Comparison of ENCODE assay signal across 8 mouse cellular contexts in genomic region chr10:127042468-127043115, GRCm38 (mm10). TPM values are rescaled to one million over a fixed set of nuclear protein-coding genes. Genes with fewer than 3 reads are reported as not detected.
DNase-seq lines count a peak whose midpoint lies in the region; ATAC-seq and TF ChIP-seq lines count a peak whose summit lies in the region.

No protein-coding gene starts in this region.

- WGBS in heart, embryonic 11.5 days (ENCODE audit: insufficient replicate concordance): 16% methylated on average over 5 of the region's 5 CpGs
- 18% methylated on average over 5 of the region's 5 CpGs for WGBS in forebrain, embryonic 14.5 days
- 11% methylated on average over 5 of the region's 5 CpGs for WGBS in liver, embryonic 15.5 days (ENCODE audit: insufficient replicate concordance)

- ATAC-seq in heart, embryonic 11.5 days (replicated peaks; ENCODE audit: insufficient number of reproducible peaks, low FRiP score, low TSS enrichment): no peak
- ATAC-seq in forebrain, embryonic 14.5 days: no peak
- no peak for ATAC-seq in liver, embryonic 15.5 days (ENCODE audit: insufficient read depth)

- no peak for DNase-seq in heart, postnatal 10 days
- no peak for DNase-seq in forebrain, embryonic 14.5 days (ENCODE audit: low spot score)
- DNase-seq in urinary bladder, postnatal 14 days (ENCODE audit: low spot score): no peak
- no peak for DNase-seq in urinary bladder, postnatal 36 days (ENCODE audit: low spot score in 2 of 2)
- no peak for DNase-seq in left cerebral cortex, adult 18-20 months (ENCODE audit: low spot score in 2 of 2)

- intact Hi-C loops in heart, postnatal 10 days (cut with DNase I): no loop called here

- H3K79me2 ChIP-seq in C2C12 (ENCODE audit: control insufficient read depth, insufficient read depth): peaks cover 21% of the 10 kb centered on the region

- TF ChIP-seq CTCF in C2C12 (IDR thresholded peaks at IDR 0.05; ENCODE audit: control insufficient read depth, insufficient read depth, insufficient read length): no peak

- H3K27ac ChIP-seq in heart, embryonic 11.5 days (ENCODE audit: low read depth, low read length): no peak overlapping the region
- H3K27ac ChIP-seq in forebrain, embryonic 14.5 days (ENCODE audit: low read depth, low read length): no peak overlapping the region
- H3K27ac ChIP-seq in liver, embryonic 15.5 days (replicated peaks): no peak overlapping the region

- peaks cover 2% of the 10 kb centered on the region for H3K79me3 ChIP-seq in C2C12 (ENCODE audit: low read depth)

- peak overlapping the region; percentile 98 for H3K4me2 ChIP-seq in heart, embryonic 11.5 days
- H3K4me2 ChIP-seq in forebrain, embryonic 14.5 days (ENCODE audit: low read length): peak overlapping the region; percentile 96
- peak overlapping the region; percentile 93 for H3K4me2 ChIP-seq in liver, embryonic 15.5 days

- peaks cover 14% of the 10 kb centered on the region for H3K27me3 ChIP-seq in heart, embryonic 11.5 days (ENCODE audit: control insufficient read depth, insufficient read depth, low read length)
- no peaks in the 10 kb centered on the region for H3K27me3 ChIP-seq in C2C12 (ENCODE audit: control insufficient read depth, insufficient read depth, insufficient read length)
- peaks cover 2% of the 10 kb centered on the region for H3K27me3 ChIP-seq in forebrain, embryonic 14.5 days (replicated peaks; ENCODE audit: control insufficient read depth, insufficient read depth, low read length)
- H3K27me3 ChIP-seq in liver, embryonic 15.5 days: peaks cover 51% of the 10 kb centered on the region

- no peaks in the 10 kb centered on the region for H3K9me3 ChIP-seq in heart, embryonic 11.5 days (replicated peaks; ENCODE audit: control insufficient read depth, low read length)
- no peaks in the 10 kb centered on the region for H3K9me3 ChIP-seq in forebrain, embryonic 14.5 days (replicated peaks; ENCODE audit: control insufficient read depth, low read length)
- H3K9me3 ChIP-seq in liver, embryonic 15.5 days (replicated peaks): no peaks in the 10 kb centered on the region

- H3K36me3 ChIP-seq in heart, embryonic 11.5 days (ENCODE audit: control insufficient read depth, insufficient read depth, low read length): peaks cover 3% of the 10 kb centered on the region; the same call in 1 of the 2 replicates
- peaks cover 27% of the 10 kb centered on the region for H3K36me3 ChIP-seq in C2C12 (ENCODE audit: control insufficient read depth, insufficient read depth)
- peaks cover 9% of the 10 kb centered on the region; the same call in 1 of the 2 replicates for H3K36me3 ChIP-seq in forebrain, embryonic 14.5 days (ENCODE audit: control insufficient read depth, insufficient read depth, low read length)
- H3K36me3 ChIP-seq in liver, embryonic 15.5 days (replicated peaks): 0 out of 2 replicates have a peak, but pooled peaks cover 4% of the 10 kb centered on the region

- H3K4me3 ChIP-seq in heart, embryonic 11.5 days (ENCODE audit: low read depth, low read length): peak overlapping the region; percentile 84
- H3K4me3 ChIP-seq in C2C12 (ENCODE audit: insufficient read depth, poor library complexity, severe bottlenecking): peak overlapping the region; percentile 71
- H3K4me3 ChIP-seq in forebrain, embryonic 14.5 days (ENCODE audit: low read depth, low read length): peak overlapping the region; percentile 70
- H3K4me3 ChIP-seq in liver, embryonic 15.5 days (replicated peaks): peak overlapping the region; percentile 75

- peak overlapping the region; percentile 80 for H3K9ac ChIP-seq in heart, embryonic 11.5 days (ENCODE audit: low read depth, low read length)
- H3K9ac ChIP-seq in forebrain, embryonic 14.5 days (ENCODE audit: low read length): peak overlapping the region; percentile 71
- peak overlapping the region; percentile 54; the same call in 1 of the 2 replicates for H3K9ac ChIP-seq in liver, embryonic 15.5 days

- peak overlapping the region; percentile 40 for H3ac ChIP-seq in C2C12 (ENCODE audit: control insufficient read depth, insufficient read length, low read depth)

- no peaks in the 10 kb centered on the region; the same call in 1 of the 2 replicates for H3K4me1 ChIP-seq in heart, embryonic 11.5 days (ENCODE audit: control insufficient read depth, insufficient read depth, low read length)
- H3K4me1 ChIP-seq in forebrain, embryonic 14.5 days (ENCODE audit: control insufficient read depth, insufficient read depth, low read length): peaks cover 3% of the 10 kb centered on the region; the same call in 1 of the 2 replicates
- peaks cover 24% of the 10 kb centered on the region for H3K4me1 ChIP-seq in liver, embryonic 15.5 days (replicated peaks)

TF ChIP-seq in C2C12, 6 proteins besides CTCF, POLR2A, EP300 and RAD21:
- TF ChIP-seq FOSL1 (IDR thresholded peaks at IDR 0.05; ENCODE audit: insufficient read depth, low read length, poor library complexity, severe bottlenecking) (no peak), CEBPB (IDR thresholded peaks at IDR 0.05; ENCODE audit: low read depth) (no peak), MYOD1 (IDR thresholded peaks at IDR 0.05; ENCODE audit: control insufficient read depth, insufficient read length, low read depth) (no peak), USF1 (IDR thresholded peaks at IDR 0.05; ENCODE audit: low read depth) (no peak), MAX (IDR thresholded peaks at IDR 0.05) (no peak), MYOG (IDR thresholded peaks at IDR 0.05; ENCODE audit: control insufficient read depth, extremely low read depth, insufficient read length) (no peak)
TF ChIP-seq in C2C12: peak in this region for 0.

RNA-seq across cellular contexts. Expression of gene Eef1akmt3, which starts 1.3 kb away (rescaled TPM):
- 0.31 and 0.35 TPM in 2 replicates for polyA plus RNA-seq in heart, embryonic 11.5 days (2014; fragmentation: Nextera tagmentation; extraction: Ambion mirVana)
- total RNA-seq in heart, postnatal 10 days (2021): under 1 TPM; 0.12 to 0.17 TPM
- 0.22 TPM for polyA plus RNA-seq in C2C12 (2012; fragmentation: generic; extraction: Trizol)
- polyA plus RNA-seq in forebrain, embryonic 14.5 days (2014; fragmentation: Nextera tagmentation; extraction: Ambion mirVana): 0.06 TPM in 1 of 2 replicates, not detected in the other
- 0.06 and 0.14 TPM in 2 replicates for polyA plus RNA-seq in liver, embryonic 15.5 days (2015; fragmentation: Nextera tagmentation; extraction: Ambion mirVana)
- total RNA-seq in left cerebral cortex, adult 18-20 months (2021): under 1 TPM; 0.16 to 0.19 TPM

RNA-seq across cellular contexts. Expression of gene Mettl1, which starts 1.4 kb away (rescaled TPM):
- polyA plus RNA-seq in heart, embryonic 11.5 days (2014; fragmentation: Nextera tagmentation; extraction: Ambion mirVana): 36.1 and 43.3 TPM in 2 replicates
- total RNA-seq in heart, postnatal 10 days (2021): 1 to 10 TPM; 7.6 to 8.6 TPM
- 31.3 TPM for polyA plus RNA-seq in C2C12 (2012; fragmentation: generic; extraction: Trizol)
- 21.4 and 22.3 TPM in 2 replicates for polyA plus RNA-seq in forebrain, embryonic 14.5 days (2014; fragmentation: Nextera tagmentation; extraction: Ambion mirVana)
- 15.6 and 15.7 TPM in 2 replicates for polyA plus RNA-seq in liver, embryonic 15.5 days (2015; fragmentation: Nextera tagmentation; extraction: Ambion mirVana)
- 1 to 10 TPM; 9.4 to 10.0 TPM for total RNA-seq in left cerebral cortex, adult 18-20 months (2021)

RNA-seq across cellular contexts. Expression of gene Cyp27b1, which starts 5.5 kb away (rescaled TPM):
- polyA plus RNA-seq in heart, embryonic 11.5 days (2014; fragmentation: Nextera tagmentation; extraction: Ambion mirVana): 0.11 and 0.13 TPM in 2 replicates
- total RNA-seq in heart, postnatal 10 days (2021): under 1 TPM; 0.22 to 0.29 TPM
- 0.20 TPM for polyA plus RNA-seq in C2C12 (2012; fragmentation: generic; extraction: Trizol)
- 0.09 TPM in 1 of 2 replicates, not detected in the other for polyA plus RNA-seq in forebrain, embryonic 14.5 days (2014; fragmentation: Nextera tagmentation; extraction: Ambion mirVana)
- polyA plus RNA-seq in liver, embryonic 15.5 days (2015; fragmentation: Nextera tagmentation; extraction: Ambion mirVana): not detected in 2 replicates
- under 1 TPM; 0.30 to 0.45 TPM for total RNA-seq in left cerebral cortex, adult 18-20 months (2021)

RNA-seq across cellular contexts. Expression of gene Tsfm, which starts 12.0 kb away (rescaled TPM):
- 91.1 and 97.1 TPM in 2 replicates for polyA plus RNA-seq in heart, embryonic 11.5 days (2014; fragmentation: Nextera tagmentation; extraction: Ambion mirVana)
- total RNA-seq in heart, postnatal 10 days (2021): 10 to 100 TPM; 53.1 to 66.2 TPM
- 66.0 TPM for polyA plus RNA-seq in C2C12 (2012; fragmentation: generic; extraction: Trizol)
- polyA plus RNA-seq in forebrain, embryonic 14.5 days (2014; fragmentation: Nextera tagmentation; extraction: Ambion mirVana): 64.4 and 65.4 TPM in 2 replicates
- 43.9 and 44.8 TPM in 2 replicates for polyA plus RNA-seq in liver, embryonic 15.5 days (2015; fragmentation: Nextera tagmentation; extraction: Ambion mirVana)
- total RNA-seq in left cerebral cortex, adult 18-20 months (2021): 10 to 100 TPM; 26.6 to 30.1 TPM

RNA-seq across cellular contexts. Expression of gene March9, which starts 17.4 kb away (rescaled TPM):
- 0.21 and 0.39 TPM in 2 replicates for polyA plus RNA-seq in heart, embryonic 11.5 days (2014; fragmentation: Nextera tagmentation; extraction: Ambion mirVana)
- total RNA-seq in heart, postnatal 10 days (2021): 1 to 10 TPM; 1.7 to 2.9 TPM
- 3.0 TPM for polyA plus RNA-seq in C2C12 (2012; fragmentation: generic; extraction: Trizol)
- 8.2 and 8.8 TPM in 2 replicates for polyA plus RNA-seq in forebrain, embryonic 14.5 days (2014; fragmentation: Nextera tagmentation; extraction: Ambion mirVana)
- 0.03 TPM in 1 of 2 replicates, not detected in the other for polyA plus RNA-seq in liver, embryonic 15.5 days (2015; fragmentation: Nextera tagmentation; extraction: Ambion mirVana)
- total RNA-seq in left cerebral cortex, adult 18-20 months (2021): 10 to 100 TPM; 20.0 to 23.1 TPM
